Comparison of ENCODE assay signal across 8 mouse cellular contexts in the genomic region with DNA sequence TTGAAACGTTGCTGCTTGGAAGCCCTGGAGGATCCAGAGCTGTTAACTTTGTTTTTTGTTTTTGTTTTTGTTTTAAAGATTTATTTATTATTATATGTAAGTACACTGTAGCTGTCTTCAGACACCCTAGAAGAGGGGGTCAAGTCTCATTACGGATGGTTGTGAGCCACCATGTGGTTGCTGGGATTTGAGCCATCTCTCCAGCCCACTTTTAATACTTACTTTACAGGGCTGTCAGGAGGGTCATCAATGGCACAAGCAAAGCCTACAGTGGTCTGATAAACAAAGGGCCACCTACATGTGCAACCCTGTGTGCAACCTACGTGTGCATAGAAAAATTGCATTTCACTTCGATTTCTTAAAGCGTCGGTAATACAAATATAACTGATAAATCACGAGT. TPM values are rescaled to one million over a fixed set of nuclear protein-coding genes. Genes with fewer than 3 reads are reported as not detected.
DNase-seq lines count a peak whose midpoint lies in the region; ATAC-seq and TF ChIP-seq lines count a peak whose summit lies in the region.

No protein-coding gene starts in this region.

- H3K4me1 ChIP-seq in kidney, embryonic 15.5 days = peaks cover 15% of the 10 kb centered on the region; the same call in 1 of the 2 replicates
- H3K4me1 ChIP-seq in cortical plate, adult 2 months (ENCODE audit: control insufficient read depth, insufficient read depth, low read length) = peaks cover 1% of the 10 kb centered on the region; the same call in 1 of the 2 replicates
- peaks cover 27% of the 10 kb centered on the region for H3K4me1 ChIP-seq in hindbrain, embryonic 15.5 days (replicated peaks)
- H3K4me1 ChIP-seq in midbrain, embryonic 15.5 days = peaks cover 30% of the 10 kb centered on the region

- peak overlapping the region; percentile 96 for H3K27ac ChIP-seq in kidney, embryonic 15.5 days
- no peak overlapping the region for H3K27ac ChIP-seq in cortical plate, adult 2 months (ENCODE audit: insufficient read depth, low read length)
- H3K27ac ChIP-seq in hindbrain, embryonic 15.5 days (replicated peaks) = peak overlapping the region; percentile 79
- H3K27ac ChIP-seq in midbrain, embryonic 15.5 days = peak overlapping the region; percentile 83; the same call in 1 of the 2 replicates

- peak; percentile 8; the same call in 1 of the 2 replicates for ATAC-seq in kidney, embryonic 15.5 days (replicated peaks; ENCODE audit: low FRiP score)
- peak; percentile 36; the same call in 1 of the 2 replicates for ATAC-seq in hindbrain, embryonic 15.5 days (ENCODE audit: low FRiP score, low read depth)
- peak; percentile 32 for ATAC-seq in midbrain, embryonic 15.5 days (replicated peaks)

- TF ChIP-seq CTCF in cortical plate, adult 2 months (IDR thresholded peaks at IDR 0.05; ENCODE audit: extremely low read depth, insufficient read depth, low read length) = no peak

- no peaks in the 10 kb centered on the region for H3K36me3 ChIP-seq in kidney, embryonic 15.5 days
- H3K36me3 ChIP-seq in hindbrain, embryonic 15.5 days = no peaks in the 10 kb centered on the region
- H3K36me3 ChIP-seq in midbrain, embryonic 15.5 days (replicated peaks) = no peaks in the 10 kb centered on the region

- intact Hi-C loops in left cerebral cortex, postnatal 36 days (cut with DNase I) = no loop called here

- no peaks in the 10 kb centered on the region for H3K27me3 ChIP-seq in kidney, embryonic 15.5 days
- no peaks in the 10 kb centered on the region for H3K27me3 ChIP-seq in hindbrain, embryonic 15.5 days
- H3K27me3 ChIP-seq in midbrain, embryonic 15.5 days (replicated peaks) = no peaks in the 10 kb centered on the region

- no peak for DNase-seq in kidney, postnatal 10 days
- DNase-seq in left cerebral cortex, postnatal 36 days (ENCODE audit: low spot score in 2 of 2) = no peak
- no peak for DNase-seq in kidney, adult 9 months
- no peak for DNase-seq in frontal cortex, adult 2 months (ENCODE audit: extremely low spot score in 1 of 2, low spot score in 1 of 2)

- H3K4me2 ChIP-seq in kidney, embryonic 15.5 days = peak overlapping the region; percentile 93
- peak overlapping the region; percentile 77 for H3K4me2 ChIP-seq in hindbrain, embryonic 15.5 days
- H3K4me2 ChIP-seq in midbrain, embryonic 15.5 days = peak overlapping the region; percentile 69

- H3K9me3 ChIP-seq in kidney, embryonic 15.5 days (replicated peaks) = no peaks in the 10 kb centered on the region
- no peaks in the 10 kb centered on the region for H3K9me3 ChIP-seq in hindbrain, embryonic 15.5 days
- no peaks in the 10 kb centered on the region for H3K9me3 ChIP-seq in midbrain, embryonic 15.5 days

- TF ChIP-seq POLR2A in cortical plate, adult 2 months (IDR thresholded peaks at IDR 0.05; ENCODE audit: extremely low read depth, insufficient read depth, low read length) = no peak

- WGBS in kidney, embryonic 15.5 days = 47% methylated on average over 7 of the region's 7 CpGs
- WGBS in hindbrain, embryonic 15.5 days = 48% methylated on average over 7 of the region's 7 CpGs
- WGBS in midbrain, embryonic 15.5 days = 46% methylated on average over 7 of the region's 7 CpGs

- H3K4me3 ChIP-seq in kidney, embryonic 15.5 days (replicated peaks) = peak overlapping the region; percentile 78
- peak overlapping the region; percentile 58 for H3K4me3 ChIP-seq in cortical plate, adult 2 months (ENCODE audit: insufficient read depth, low read length)
- peak overlapping the region; percentile 83 for H3K4me3 ChIP-seq in hindbrain, embryonic 15.5 days
- H3K4me3 ChIP-seq in midbrain, embryonic 15.5 days = peak overlapping the region; percentile 66

- peak overlapping the region; percentile 71 for H3K9ac ChIP-seq in kidney, embryonic 15.5 days
- peak overlapping the region; percentile 72 for H3K9ac ChIP-seq in hindbrain, embryonic 15.5 days
- peak overlapping the region; percentile 63 for H3K9ac ChIP-seq in midbrain, embryonic 15.5 days

RNA-seq across cellular contexts. Expression of a gene that starts 0.6 kb away (rescaled TPM):
- 14.7 and 16.0 TPM in 2 replicates for polyA plus RNA-seq in kidney, embryonic 15.5 days (2015; fragmentation: Nextera tagmentation; extraction: Ambion mirVana)
- polyA plus RNA-seq in cortical plate, adult 2 months (2012; rRNA removed) = 12.4 and 12.5 TPM in 2 replicates
- 17.3 and 19.9 TPM in 2 replicates for polyA plus RNA-seq in hindbrain, embryonic 15.5 days (2015; fragmentation: Nextera tagmentation; extraction: Ambion mirVana)
- polyA plus RNA-seq in midbrain, embryonic 15.5 days (2015; fragmentation: Nextera tagmentation; extraction: Ambion mirVana) = 19.7 and 20.1 TPM in 2 replicates
- total RNA-seq in left cerebral cortex, postnatal 36 days (2021) = 10 to 100 TPM; 11.2 to 12.7 TPM
- polyA plus RNA-seq in frontal cortex, adult 2 months (2012; rRNA removed) = 10.2 and 10.6 TPM in 2 replicates

RNA-seq across cellular contexts. Expression of a gene that starts 19.5 kb away (rescaled TPM):
- polyA plus RNA-seq in kidney, embryonic 15.5 days (2015; fragmentation: Nextera tagmentation; extraction: Ambion mirVana) = 61.3 and 61.8 TPM in 2 replicates
- polyA plus RNA-seq in cortical plate, adult 2 months (2012; rRNA removed) = 130 and 137 TPM in 2 replicates
- polyA plus RNA-seq in hindbrain, embryonic 15.5 days (2015; fragmentation: Nextera tagmentation; extraction: Ambion mirVana) = 99.9 and 101 TPM in 2 replicates
- polyA plus RNA-seq in midbrain, embryonic 15.5 days (2015; fragmentation: Nextera tagmentation; extraction: Ambion mirVana) = 96.0 and 98.1 TPM in 2 replicates
- 100 to 1,000 TPM; 181 to 189 TPM for total RNA-seq in left cerebral cortex, postnatal 36 days (2021)
- polyA plus RNA-seq in frontal cortex, adult 2 months (2012; rRNA removed) = 115 and 125 TPM in 2 replicates
